Mouse (Mus musculus) ES-E14 (cell line): ENCODE data around the gene Cntrob. TPM values are rescaled to one million over a fixed set of nuclear protein-coding genes. Genes with fewer than 3 reads are reported as not detected.
A peak's percentile ranks its signal among the peaks of the same experiment; 100 is the strongest.

ENCODE experiments used
- DNase-seq: peaks from one replicate; pipeline ENCODE4 v3.0.0-alpha.2; 2013; ENCODE audit warnings: low read depth, low spot score
- H3K27ac ChIP-seq: 2 replicates; pipeline ENCODE4 v1.5.1; 2012; ENCODE audit warnings: low read depth, mild to moderate bottlenecking, low read length, moderate library complexity, mixed read lengths; ENCODE audit not compliant: poor library complexity, insufficient read depth, severe bottlenecking
- H3K36me3 ChIP-seq: 2 replicates; pipeline ENCODE4 v1.6.1; 2012; ENCODE audit warnings: mild to moderate bottlenecking, low read length, moderate library complexity, mixed read lengths; ENCODE audit not compliant: control insufficient read depth, poor library complexity, insufficient read depth, severe bottlenecking
- H3K4me1 ChIP-seq, 2 experiments: fragments of 150-350 bp in 1 of 2; sonication (generic) in 1 of 2; 2 replicates each; pipeline ENCODE4 v1.6.1; 2012; ENCODE audit warnings: low read length in 2 of 2, mild to moderate bottlenecking in 1 of 2, mixed read lengths in 1 of 2; ENCODE audit not compliant: control insufficient read depth in 2 of 2, insufficient read depth in 2 of 2, poor library complexity in 1 of 2
- H3K4me3 ChIP-seq, 2 experiments: fragments of 150-350 bp in 1 of 2; sonication (generic) in 1 of 2; 2 replicates each; pipeline ENCODE4 v1.5.1; 2012; ENCODE audit warnings: low read length in 2 of 2, low read depth in 1 of 2, mild to moderate bottlenecking in 1 of 2, mixed read lengths in 1 of 2; ENCODE audit not compliant: insufficient read depth in 1 of 2, poor library complexity in 1 of 2, severe bottlenecking in 1 of 2
- H3K9ac ChIP-seq: 2 replicates; pipeline ENCODE4 v1.6.1; 2012; ENCODE audit warnings: low read depth, mild to moderate bottlenecking, low read length, mixed read lengths; ENCODE audit not compliant: poor library complexity, insufficient read depth, severe bottlenecking
- H3K9me3 ChIP-seq: fragments of 150-350 bp; sonication (generic); 2 replicates; pipeline ENCODE4 v1.6.1; 2012; ENCODE audit warnings: low read depth, mild to moderate bottlenecking, low read length; ENCODE audit not compliant: control insufficient read depth, insufficient read depth
- CHD2 ChIP-seq: IDR thresholded peaks from 2 replicates; pipeline ENCODE4 v1.6.1; 2014; ENCODE audit warnings: mild to moderate bottlenecking, low read depth, low read length, inconsistent platforms
- HCFC1 ChIP-seq: IDR thresholded peaks from 2 replicates; pipeline ENCODE4 v1.6.1; 2012; ENCODE audit warnings: low read length, inconsistent platforms, borderline replicate concordance; ENCODE audit not compliant: insufficient read depth
- MAFK ChIP-seq: IDR thresholded peaks from 2 replicates; pipeline ENCODE4 v1.6.1; 2014; ENCODE audit warnings: mild to moderate bottlenecking, low read depth, low read length, inconsistent platforms; ENCODE audit not compliant: insufficient read depth
- ZC3H11A ChIP-seq: IDR thresholded peaks from 2 replicates; pipeline ENCODE4 v1.6.1; 2012; ENCODE audit warnings: low read depth, mild to moderate bottlenecking, inconsistent platforms, low read length, borderline replicate concordance
- ZNF384 ChIP-seq: IDR thresholded peaks from 2 replicates; pipeline ENCODE4 v1.6.1; 2012; ENCODE audit warnings: low read depth, low read length, inconsistent platforms
- in situ Hi-C, 2 experiments: fragments of 600-800 bp; cut with MboI; formaldehyde crosslinking; loops; one replicate each; pipeline ENCODE4 v1.15.1; 2025; ENCODE audit warnings: low sequenced_read_pairs in 2 of 2, inconsistent platforms in 1 of 2; ENCODE audit not compliant: unreplicated experiment in 2 of 2
- total RNA-seq: library from RNA; depleted of rRNA; stranded (reverse); fragments of 300-350 nt; gene quantifications from 2 replicates; pipeline ENCODE4 v1.2.3, GENCODE M21; 2012

Gene Cntrob
- total RNA-seq, 1 experiment, result 23.0 TPM

DNA sequence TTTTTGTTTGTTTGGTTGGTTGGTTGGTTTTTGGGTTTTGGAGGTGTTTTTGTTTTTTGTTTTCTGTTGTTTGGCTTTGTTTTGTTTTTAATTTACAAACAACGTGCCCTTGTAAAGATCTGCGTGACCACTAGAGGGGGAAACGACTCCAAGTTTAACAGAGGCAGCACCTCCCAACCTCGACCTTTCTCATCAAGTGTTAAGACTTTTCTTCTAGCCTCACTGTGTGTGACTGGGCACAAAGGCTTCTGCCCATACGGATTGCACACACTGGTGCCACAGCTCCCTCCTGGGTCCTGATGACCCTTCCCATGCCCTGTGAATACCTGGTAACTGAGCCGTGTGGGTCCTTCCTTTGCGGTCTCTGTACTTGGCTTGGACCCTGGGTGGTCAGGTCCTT lies 56.2 kb downstream of the Cntrob start:
- TF ChIP-seq ZC3H11A (peak; percentile 71; the same call in 1 of the 2 replicates), ZNF384 (no peak), CHD2 (no peak), HCFC1 (no peak), MAFK (no peak)
- in situ Hi-C loops, result loop anchor here (5.0 to 10.0 kb wide), 3 partner anchors 115 to 247 kb away; no protein-coding TSS in a partner anchor
- Histone ChIP-seq H3K9ac (no peak overlapping the region), H3K9me3 (no peaks in the 10 kb centered on the region), H3K27ac (no peak overlapping the region), H3K36me3 (no peaks in the 10 kb centered on the region), H3K4me3 (0 out of 4 replicates have a peak overlapping the region, but pooled peaks of 1 of the 2 experiments have one; percentile 3), H3K4me1 (no peaks in the 10 kb centered on the region)
- peak; percentile 57 for DNase-seq

DNA sequence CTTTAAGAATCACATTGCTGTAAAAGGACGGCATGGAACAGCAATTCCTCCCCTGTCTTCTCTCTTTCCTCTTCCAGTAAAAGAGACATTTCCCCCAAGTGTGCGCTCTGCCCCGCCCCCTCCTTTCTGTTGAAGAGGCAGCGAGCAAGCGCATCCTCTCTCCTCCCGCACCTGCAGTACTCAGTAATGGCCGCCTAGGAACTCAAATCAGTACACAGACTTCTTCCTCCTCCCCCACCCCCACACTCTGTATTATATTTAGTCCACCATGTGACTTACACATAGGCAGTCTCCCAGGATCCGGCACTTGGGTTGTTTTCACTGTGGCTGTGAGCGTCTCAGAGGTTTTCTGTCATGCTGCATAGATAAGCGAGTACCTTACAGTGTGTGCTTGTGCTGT lies 57.3 kb downstream of the Cntrob start:
- Histone ChIP-seq H3K4me1 (no peaks in the 10 kb centered on the region), H3K4me3 (no peak overlapping the region), H3K9ac (no peak overlapping the region), H3K27ac (no peak overlapping the region), H3K9me3 (no peaks in the 10 kb centered on the region), H3K36me3 (no peaks in the 10 kb centered on the region)
- in situ Hi-C loops, result loop anchor here (5.0 to 10.0 kb wide), 3 partner anchors 116 to 249 kb away; no protein-coding TSS in a partner anchor
- no peak for DNase-seq
- TF ChIP-seq MAFK (no peak), ZNF384 (no peak), ZC3H11A (no peak), HCFC1 (no peak), CHD2 (no peak)

DNA sequence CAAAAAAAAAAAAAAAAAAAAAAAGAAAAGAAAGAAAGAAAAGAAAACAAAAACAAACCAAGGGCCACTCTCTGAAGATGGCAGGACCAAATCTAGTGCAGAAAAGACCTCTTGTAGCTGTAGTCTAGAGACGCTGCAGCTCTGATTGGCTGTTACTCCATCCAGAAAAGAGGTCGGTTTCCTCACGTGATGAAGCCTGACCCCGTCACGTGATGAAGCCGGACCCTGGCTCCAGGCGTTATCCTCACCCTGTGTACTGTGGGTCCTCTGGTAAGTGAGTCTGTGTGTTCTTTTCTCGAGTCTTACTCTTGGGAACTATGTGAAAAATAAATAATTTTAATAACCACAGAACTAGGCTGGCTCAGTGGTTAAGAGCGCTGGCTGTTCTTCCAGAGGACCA lies 58.2 kb downstream of the Cntrob start:
- in situ Hi-C loops, result loop anchor here (5.0 to 10.0 kb wide), 3 partner anchors 117 to 249 kb away; no protein-coding TSS in a partner anchor
- no peak for DNase-seq
- H3K36me3 ChIP-seq, result no peaks in the 10 kb centered on the region
- H3K27ac ChIP-seq, result no peak overlapping the region
- H3K9me3 ChIP-seq, result no peaks in the 10 kb centered on the region
- H3K9ac ChIP-seq, result no peak overlapping the region
- no peaks in the 10 kb centered on the region for H3K4me1 ChIP-seq
- TF ChIP-seq ZC3H11A, result no peak
- no peak for TF ChIP-seq CHD2
- no peak for TF ChIP-seq ZNF384
- TF ChIP-seq MAFK, result no peak
- no peak for TF ChIP-seq HCFC1
- peak overlapping the region in 1 of 2 experiments; percentile 14; a peak in 1 of 4 replicates for H3K4me3 ChIP-seq

DNA sequence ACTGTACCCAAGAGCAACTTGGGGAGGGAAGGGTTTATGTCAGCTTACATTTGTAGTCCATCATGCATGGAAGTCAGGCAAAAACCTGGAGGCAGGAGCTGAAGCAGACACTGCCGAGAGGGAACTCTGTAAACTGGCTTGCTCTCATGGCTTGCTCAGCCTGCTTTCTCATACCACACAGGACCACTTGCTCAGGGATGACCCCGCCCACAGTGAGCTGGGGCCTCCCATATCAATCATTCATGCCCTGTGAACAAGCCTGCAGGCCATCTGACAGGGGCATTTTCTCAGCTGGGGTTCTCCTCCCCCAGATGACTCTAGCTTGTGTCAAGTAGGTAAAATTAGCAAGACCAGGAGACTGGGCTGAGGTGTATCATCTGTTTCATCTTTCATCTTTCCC lies 59.3 kb downstream of the Cntrob start:
- no peaks in the 10 kb centered on the region for H3K4me1 ChIP-seq
- no peaks in the 10 kb centered on the region for H3K36me3 ChIP-seq
- no peak overlapping the region for H3K9ac ChIP-seq
- H3K27ac ChIP-seq, result no peak overlapping the region
- no peaks in the 10 kb centered on the region for H3K9me3 ChIP-seq
- no peak overlapping the region for H3K4me3 ChIP-seq
- in situ Hi-C loops, result loop anchor here in 1 of 2 experiments (10.0 kb wide), 2 partner anchors 121 to 251 kb away; no protein-coding TSS in a partner anchor
- TF ChIP-seq HCFC1 (no peak), ZNF384 (no peak), ZC3H11A (no peak), MAFK (no peak), CHD2 (no peak)
- no peak for DNase-seq
